Mouse (Mus musculus): Measurements from ENCODE around the gene Usp7.

- TF ChIP-seq TAL1 (IDR thresholded peaks at IDR 0.05; ENCODE audit: low read length) (no peak), GATA1 (IDR thresholded peaks at IDR 0.05; ENCODE audit: low read length) (no peak)
These were observed 30.5 kb upstream of the Usp7 start for GRCm38 (mm10) chr16:8822586-8822985.
